Mouse (Mus musculus) ovary, adult 18-20 months (tissue): ENCODE results near the gene Serpina3k.
"Not testable (repeated sequence)": the region's sequence is repeated elsewhere in the genome, so short reads cannot be mapped to it uniquely, and the experiment has no call there.

Source experiments
- DNase-seq: peaks from one replicate; pipeline ENCODE4 v3.0.0; 2022; ENCODE audit warnings: low spot score, mixed read lengths

Serpina3k gene

GRCm38 (mm10) chr12:104338226-104338625 lies at the start of gene Serpina3k, which contains the start of gene Serpina3m:
Gene Serpina3k, plus strand, starts transcription at chr12:104338486.
Gene Serpina3m, plus strand, starts transcription at chr12:104338486.
- DNase-seq = not testable (repeated sequence)

DNA sequence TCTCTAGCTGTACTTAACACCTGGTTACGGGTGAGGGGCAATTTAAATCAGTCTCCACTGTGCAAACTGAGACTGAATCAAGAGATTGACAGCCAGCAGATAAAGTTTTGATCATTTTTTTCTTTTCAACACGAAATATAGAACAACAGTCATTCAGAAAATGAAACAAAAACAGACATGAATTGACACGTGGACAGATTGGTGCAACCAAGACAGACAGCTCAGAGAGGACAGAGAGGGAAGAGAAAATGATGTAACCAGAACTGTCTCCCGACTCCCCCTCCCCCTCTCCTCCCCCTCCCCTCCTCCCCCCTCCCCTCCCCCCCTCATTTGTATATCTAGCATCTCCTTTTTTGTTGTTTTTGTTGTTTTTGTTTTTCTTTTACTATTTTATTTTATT lies 48.4 kb upstream of the Serpina3k start:
- no peak for DNase-seq

DNA sequence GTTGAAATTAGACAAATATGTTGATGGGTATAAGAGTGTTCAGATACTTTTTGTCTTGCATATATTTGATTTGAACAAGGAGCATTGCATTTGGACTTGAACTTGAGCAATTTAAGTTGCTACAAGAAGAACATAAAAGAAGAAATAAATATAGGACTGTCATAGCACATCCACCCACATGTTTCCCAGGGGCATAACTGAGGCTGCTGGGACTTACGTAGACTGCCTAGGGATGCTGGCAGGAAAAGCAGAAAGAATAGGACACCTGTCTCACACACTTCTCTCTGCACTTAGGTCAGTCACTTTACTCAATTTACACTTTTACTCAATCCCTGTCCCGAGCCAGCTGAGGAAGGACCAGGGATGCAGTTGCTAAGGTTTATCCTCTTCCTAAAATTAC lies 44.3 kb upstream of the Serpina3k start:
- no peak for DNase-seq

- DNase-seq = no peak
These were observed 40.2 kb upstream of the Serpina3k start for GRCm38 (mm10) chr12:104298049-104298448.

- DNase-seq = no peak
These were observed 32.3 kb upstream of the Serpina3k start for GRCm38 (mm10) chr12:104305991-104306390.

GRCm38 (mm10) chr12:104314253-104314652 lies 24.0 kb upstream of the Serpina3k start, which contains the start of gene Serpina3j:
Gene Serpina3j, plus strand, starts transcription at chr12:104314553.
- DNase-seq = no peak

GRCm38 (mm10) chr12:104322454-104322853 lies 15.8 kb upstream of the Serpina3k start:
- no peak for DNase-seq

- DNase-seq = no peak
These were observed 6.6 kb upstream of the Serpina3k start for GRCm38 (mm10) chr12:104331701-104332100.

- DNase-seq = not testable (repeated sequence)
These were observed 1.4 kb upstream of the Serpina3k start for GRCm38 (mm10) chr12:104336873-104337272.

DNA sequence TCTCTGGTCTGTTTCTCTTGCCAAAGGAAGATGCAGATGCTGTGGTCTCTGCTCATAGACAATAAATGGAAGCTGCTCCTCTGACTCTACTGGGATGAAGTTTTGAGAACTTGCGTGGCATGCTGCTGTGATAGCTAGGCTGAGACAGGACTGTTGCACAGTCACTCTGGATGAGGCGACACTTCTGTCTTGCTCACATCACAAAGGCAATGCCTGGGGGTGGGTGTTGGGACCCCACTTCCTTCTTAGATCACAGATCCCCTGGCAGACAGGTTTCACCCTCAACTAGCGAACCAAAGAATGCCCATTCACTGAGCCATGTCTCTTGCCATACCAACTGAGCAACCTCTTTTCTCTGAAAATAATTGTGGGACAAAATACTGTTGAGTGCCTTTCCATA lies 419 bp downstream of the Serpina3k start:
- DNase-seq = no peak

GRCm38 (mm10) chr12:104342489-104342888 lies 4.2 kb downstream of the Serpina3k start:
- DNase-seq = not testable (repeated sequence)

- no peak for DNase-seq
These were observed 6.9 kb downstream of the Serpina3k start for GRCm38 (mm10) chr12:104345181-104345580.

DNA sequence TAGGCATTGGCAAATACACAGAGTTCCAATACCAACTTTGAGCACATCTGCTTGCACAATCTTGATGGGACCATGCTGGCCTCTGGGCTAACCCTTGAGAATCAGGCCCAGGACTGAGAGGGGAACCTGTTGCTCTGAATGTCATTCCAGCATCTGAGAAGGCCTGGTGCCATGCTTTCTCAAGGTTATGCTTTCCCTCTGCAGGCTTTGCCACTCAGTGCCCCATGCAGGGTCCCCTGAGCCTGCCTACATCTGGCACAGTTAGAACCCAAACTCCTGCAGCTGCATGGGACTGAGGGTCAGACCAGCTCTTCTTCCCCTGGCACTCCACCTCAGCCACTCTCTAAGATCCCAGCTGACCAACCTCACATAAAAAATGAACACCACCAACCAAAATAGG lies 7.4 kb downstream of the Serpina3k start:
- DNase-seq = no peak

DNA sequence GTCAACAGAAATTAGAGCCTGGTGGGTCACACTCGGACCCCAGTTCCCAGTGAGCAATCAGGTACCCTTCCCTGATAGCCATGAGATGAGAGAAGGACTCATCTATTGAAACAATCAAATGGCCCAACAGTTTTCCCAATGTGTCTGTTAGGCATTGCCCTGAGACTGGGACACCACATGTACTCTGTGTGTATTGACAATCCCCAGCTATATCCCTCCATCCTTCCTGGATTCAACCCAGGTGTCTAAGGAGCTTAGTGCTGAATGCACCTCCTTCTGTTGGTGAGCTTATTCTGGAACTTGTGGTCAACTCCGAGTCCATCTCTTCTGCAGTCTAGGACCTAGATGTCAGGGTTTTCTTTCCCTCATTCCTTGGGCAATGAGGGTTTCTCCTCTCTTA lies 8.8 kb downstream of the Serpina3k start:
- DNase-seq = no peak

- DNase-seq = not testable (repeated sequence)
These were observed 13.5 kb downstream of the Serpina3k start for GRCm38 (mm10) chr12:104351812-104352211.

GRCm38 (mm10) chr12:104356006-104356405 lies 17.7 kb downstream of the Serpina3k start:
- no peak for DNase-seq

GRCm38 (mm10) chr12:104369986-104370385 lies 31.7 kb downstream of the Serpina3k start:
- DNase-seq = no peak

DNA sequence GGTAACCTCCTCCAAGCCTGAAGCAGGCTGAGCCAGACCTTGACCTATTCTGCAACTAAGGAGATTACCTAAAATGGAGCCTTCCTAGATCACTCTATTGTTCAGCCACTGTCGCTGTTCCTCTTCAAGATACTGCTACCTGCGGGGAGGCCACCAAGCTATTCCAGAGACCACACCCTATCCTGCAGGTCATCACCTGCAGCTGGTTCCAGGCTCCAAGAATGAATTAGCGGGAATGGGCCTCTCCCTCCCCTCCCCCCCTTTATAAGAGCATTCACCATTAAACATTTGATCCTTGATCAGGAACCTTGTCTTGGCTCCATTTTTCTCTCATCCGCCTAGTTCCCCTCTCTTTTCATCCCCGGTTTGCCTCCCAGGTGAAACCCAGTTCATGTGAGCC lies 38.9 kb downstream of the Serpina3k start:
- not testable (repeated sequence) for DNase-seq

DNA sequence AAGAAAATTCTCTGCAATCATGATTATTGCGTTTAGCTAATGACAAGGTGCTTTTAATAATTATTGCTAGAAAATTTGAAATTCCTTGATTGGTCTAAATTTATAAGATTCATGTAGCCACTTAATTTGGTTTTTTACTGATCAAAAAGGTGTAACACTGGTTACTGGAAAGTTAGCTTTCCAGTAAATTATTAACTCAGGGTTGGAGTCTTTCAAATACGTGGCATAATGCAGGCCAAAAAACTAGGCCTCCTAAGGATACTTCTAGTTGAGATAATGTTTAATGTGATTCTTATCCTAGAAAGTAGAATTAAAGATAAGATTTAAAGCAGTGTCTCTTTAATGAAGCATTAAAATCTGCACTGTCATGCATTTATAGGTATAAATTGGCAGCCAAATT lies 40.1 kb downstream of the Serpina3k start:
- not testable (repeated sequence) for DNase-seq

- DNase-seq = not testable (repeated sequence)
These were observed 40.5 kb downstream of the Serpina3k start for GRCm38 (mm10) chr12:104378815-104379214.

GRCm38 (mm10) chr12:104379856-104380255 lies 41.6 kb downstream of the Serpina3k start:
- DNase-seq = no peak

GRCm38 (mm10) chr12:104381071-104381604 lies 42.9 kb downstream of the Serpina3k start:
- not testable (repeated sequence) for DNase-seq

DNA sequence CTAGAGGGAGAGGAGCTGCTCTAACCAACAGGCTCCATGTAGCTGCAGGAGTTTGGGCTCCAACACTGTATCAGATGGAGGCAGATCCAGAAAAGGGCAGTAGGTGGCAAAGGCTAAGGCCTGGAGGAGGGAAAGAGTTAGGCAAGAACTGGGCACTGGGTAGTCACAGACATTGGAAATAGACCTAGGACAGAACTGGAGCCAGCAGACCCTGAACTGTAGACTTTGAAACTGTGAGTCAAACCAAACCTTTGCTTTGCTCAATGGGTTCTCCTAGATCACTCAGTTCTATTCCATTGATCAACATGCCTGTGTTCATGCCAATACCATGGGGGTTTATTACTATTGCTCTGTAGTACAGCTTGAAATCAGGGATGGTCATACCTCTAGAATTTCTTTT lies 47.7 kb downstream of the Serpina3k start:
- not testable (repeated sequence) for DNase-seq

GRCm38 (mm10) chr12:104386878-104387277 lies 48.6 kb downstream of the Serpina3k start:
- DNase-seq = not testable (repeated sequence)
